Comparison of ENCODE assay signal across 23 mouse cellular contexts in the genomic region with DNA sequence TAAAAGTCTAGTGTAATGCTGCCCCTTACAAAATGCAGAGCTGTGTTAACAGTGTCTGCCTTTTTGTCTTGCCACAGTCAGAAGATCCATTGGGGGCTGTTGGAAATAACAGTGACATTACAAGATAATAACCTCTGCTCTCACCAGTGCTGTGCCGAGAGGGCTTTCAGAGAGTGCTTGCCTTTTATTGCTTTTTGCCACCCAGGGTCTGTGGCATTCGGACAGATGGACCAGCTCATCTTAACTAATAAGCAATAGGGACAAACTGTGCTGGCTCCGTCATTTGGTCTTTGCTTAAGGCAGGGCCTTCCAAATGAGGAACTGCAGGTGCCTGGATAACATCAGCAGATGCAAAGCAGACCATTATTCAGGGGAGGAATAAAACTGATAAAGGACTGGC.
DNase-seq lines count a peak whose midpoint lies in the region; ATAC-seq lines count a peak whose summit lies in the region.
"Had no signal": no experiment of that assay in that cellular context is flagged by ENCODE, and none has a peak within 500 bp of the region (broad histone marks: within the 10 kb centered on the region; RNA-seq: fewer than 3 reads in every experiment).

No protein-coding gene starts in this region.

- H3K9me3 ChIP-seq in forebrain, embryonic 14.5 days (replicated peaks; ENCODE audit: control insufficient read depth, low read length): no peaks in the 10 kb centered on the region
- no peaks in the 10 kb centered on the region for H3K9me3 ChIP-seq in forebrain, embryonic 10.5 days
- H3K9me3 ChIP-seq in neural tube, embryonic 14.5 days (ENCODE audit: control insufficient read depth, low read length): no peaks in the 10 kb centered on the region
- H3K9me3 ChIP-seq: embryonic facial prominence, embryonic 13.5 days; forebrain, embryonic 13.5 days; heart, embryonic 15.5 days had no signal

- peak; percentile 18 for DNase-seq in adrenal gland, adult 2 months
- DNase-seq in adrenal gland, adult 18-20 months (ENCODE audit: low spot score in 2 of 2): no peak
- DNase-seq in forebrain, embryonic 14.5 days (ENCODE audit: low spot score): peak; percentile 3
- no peak for DNase-seq in forebrain, embryonic 10.5 days (ENCODE audit: extremely low spot score, low spot score)
- DNase-seq in neural tube, embryonic 10.5 days (ENCODE audit: extremely low spot score, low spot score): no peak
- no peak for DNase-seq in left cerebral cortex, postnatal 4 days
- DNase-seq: cerebellum, adult 11 months; cerebellum, adult 8-10 months; cerebellum, postnatal 25 days; gastrocnemius, adult 2 months; gastrocnemius, postnatal 25 days; heart, adult 2 months; heart, postnatal 14 days; kidney, adult 11 months; kidney, adult 9 months had no signal

- H3K36me3 ChIP-seq in forebrain, embryonic 14.5 days (ENCODE audit: control insufficient read depth, insufficient read depth, low read length): no peaks in the 10 kb centered on the region
- no peaks in the 10 kb centered on the region for H3K36me3 ChIP-seq in forebrain, embryonic 10.5 days (replicated peaks)
- no peaks in the 10 kb centered on the region for H3K36me3 ChIP-seq in neural tube, embryonic 14.5 days (ENCODE audit: control insufficient read depth, insufficient read depth, low read length)
- H3K36me3 ChIP-seq: embryonic facial prominence, embryonic 13.5 days; heart, embryonic 15.5 days had no signal

- H3K4me1 ChIP-seq in forebrain, embryonic 14.5 days (ENCODE audit: control insufficient read depth, insufficient read depth, low read length): no peaks in the 10 kb centered on the region
- H3K4me1 ChIP-seq in forebrain, embryonic 10.5 days: no peaks in the 10 kb centered on the region
- no peaks in the 10 kb centered on the region for H3K4me1 ChIP-seq in neural tube, embryonic 14.5 days (ENCODE audit: control insufficient read depth, insufficient read depth, low read length)
- H3K4me1 ChIP-seq: forebrain, embryonic 13.5 days had no signal

- WGBS in forebrain, embryonic 14.5 days: 81% methylated on average over 3 of the region's 3 CpGs
- 80% methylated on average over 3 of the region's 3 CpGs for WGBS in forebrain, embryonic 10.5 days
- WGBS in neural tube, embryonic 14.5 days: 17% methylated on average over 3 of the region's 3 CpGs

- no peak overlapping the region for H3K9ac ChIP-seq in forebrain, embryonic 14.5 days (ENCODE audit: low read length)
- no peak overlapping the region for H3K9ac ChIP-seq in neural tube, embryonic 14.5 days (replicated peaks; ENCODE audit: low read depth, low read length)
- H3K9ac ChIP-seq: embryonic facial prominence, embryonic 13.5 days; forebrain, embryonic 13.5 days; heart, embryonic 15.5 days; hindbrain, embryonic 14.5 days had no signal

- no peak for ATAC-seq in forebrain, embryonic 14.5 days
- peak; percentile 38 for ATAC-seq in neural tube, embryonic 14.5 days (ENCODE audit: low read depth)
- ATAC-seq: activated CD4-positive, CD25-positive, alpha-beta regulatory T cell, adult 4 months; forebrain, embryonic 13.5 days; Patski had no signal

- intact Hi-C loops in left cerebral cortex, postnatal 4 days (cut with DNase I): no loop called here

- H3K27me3 ChIP-seq in forebrain, embryonic 14.5 days (replicated peaks; ENCODE audit: control insufficient read depth, insufficient read depth, low read length): no peaks in the 10 kb centered on the region
- H3K27me3 ChIP-seq in forebrain, embryonic 10.5 days (ENCODE audit: poor library complexity, severe bottlenecking): no peaks in the 10 kb centered on the region
- H3K27me3 ChIP-seq in neural tube, embryonic 14.5 days (ENCODE audit: control insufficient read depth, insufficient read depth, low read length): no peaks in the 10 kb centered on the region
- H3K27me3 ChIP-seq: embryonic facial prominence, embryonic 13.5 days; forebrain, embryonic 13.5 days; heart, embryonic 15.5 days had no signal

- H3K4me3 ChIP-seq in forebrain, embryonic 14.5 days (ENCODE audit: low read depth, low read length): no peak overlapping the region
- H3K4me3 ChIP-seq in forebrain, embryonic 10.5 days: no peak overlapping the region
- no peak overlapping the region for H3K4me3 ChIP-seq in neural tube, embryonic 14.5 days (ENCODE audit: low read depth, low read length)
- H3K4me3 ChIP-seq: embryonic facial prominence, embryonic 13.5 days; forebrain, embryonic 13.5 days; gastrocnemius, adult 2 months; heart, adult 2 months; heart, embryonic 15.5 days had no signal

- no peak overlapping the region for H3K27ac ChIP-seq in forebrain, embryonic 14.5 days (ENCODE audit: low read depth, low read length)
- no peak overlapping the region for H3K27ac ChIP-seq in forebrain, embryonic 10.5 days
- no peak overlapping the region for H3K27ac ChIP-seq in neural tube, embryonic 14.5 days (ENCODE audit: low read depth, low read length)
- H3K27ac ChIP-seq: embryonic facial prominence, embryonic 13.5 days; forebrain, embryonic 13.5 days; gastrocnemius, adult 2 months; heart, adult 2 months; heart, embryonic 15.5 days; hindbrain, embryonic 14.5 days had no signal

- H3K4me2 ChIP-seq in forebrain, embryonic 14.5 days (ENCODE audit: low read length): no peak overlapping the region
- no peak overlapping the region for H3K4me2 ChIP-seq in neural tube, embryonic 14.5 days (ENCODE audit: low read depth, low read length)
- H3K4me2 ChIP-seq: embryonic facial prominence, embryonic 13.5 days; forebrain, embryonic 13.5 days; heart, embryonic 11.5 days; heart, embryonic 15.5 days; hindbrain, embryonic 14.5 days had no signal

Comparison
In these comparisons a context has a peak if more than half of its experiments do, and no peak if none do; other contexts are left out.
1. DNase-seq: peak in adrenal gland, adult 2 months (single experiment) and forebrain, embryonic 14.5 days (single experiment); none in adrenal gland, adult 18-20 months (0 of 2), forebrain, embryonic 10.5 days (single experiment), neural tube, embryonic 10.5 days (single experiment) and left cerebral cortex, postnatal 4 days (single experiment).